Mouse (Mus musculus): ENCODE data around the gene Slc25a44. TPM values are rescaled to one million over a fixed set of nuclear protein-coding genes. Genes with fewer than 3 reads are reported as not detected.

The Slc25a44 gene
- 13.5 and 14.7 TPM in 2 replicates for polyA plus RNA-seq (2011; ENCODE audit: insufficient read depth, insufficient read length, low read depth, missing spikeins)

DNA sequence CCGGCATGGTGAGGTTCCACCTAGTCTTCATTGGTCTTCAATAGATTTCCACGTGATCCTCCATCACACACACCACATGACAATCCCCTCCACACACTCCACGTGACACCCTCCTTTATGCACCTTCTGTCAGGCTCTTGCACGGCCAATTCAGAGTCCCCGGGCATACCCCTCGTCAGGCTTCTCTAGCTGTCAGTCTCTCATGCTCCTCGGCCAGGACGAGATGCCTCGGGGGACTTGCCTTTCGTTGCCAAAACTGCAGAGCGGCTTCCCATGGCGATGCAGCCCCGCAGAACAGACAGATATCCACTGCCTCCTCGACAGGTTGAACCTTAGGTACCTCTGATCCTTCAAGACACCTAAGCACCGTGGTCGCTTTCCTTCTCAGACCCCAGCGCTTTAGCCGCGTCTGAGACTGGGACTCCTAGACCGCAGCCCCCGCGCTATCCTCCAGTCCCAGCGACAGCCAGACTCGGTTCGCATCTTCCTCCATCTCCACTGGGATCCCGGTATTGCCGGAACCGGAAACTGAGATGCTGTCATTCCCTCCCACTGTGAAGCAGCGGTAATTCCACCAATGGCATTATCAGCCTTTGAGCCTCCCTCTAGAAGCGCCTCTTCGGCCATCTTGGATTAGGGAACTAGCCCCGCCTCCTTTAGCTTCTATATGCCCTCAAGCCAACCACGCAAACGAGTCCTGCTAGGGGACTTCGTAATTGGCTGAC, at the start of gene Slc25a44:
Gene Slc25a44 (minus strand): TSS at position 535 of the 725 bp plus-strand sequence.
- peak within 1 kb of the TSS; percentile 83 for H3K4me3 ChIP-seq (ENCODE audit: low read depth, low read length)
- H3K9ac ChIP-seq (ENCODE audit: low read depth, poor library complexity, severe bottlenecking): peak within 1 kb of the TSS; percentile 38
- H3K9me3 ChIP-seq (replicated peaks; ENCODE audit: control insufficient read depth, insufficient read depth, low read length, poor library complexity, severe bottlenecking): no peaks in the 10 kb centered on the region
- H3K27me3 ChIP-seq (ENCODE audit: control insufficient read depth, insufficient read depth, low read length, poor library complexity, severe bottlenecking): no peaks in the 10 kb centered on the region
- no peaks in the 10 kb centered on the region for H3K4me1 ChIP-seq (ENCODE audit: control insufficient read depth, insufficient read depth, low read length)
- no peaks in the 10 kb centered on the region for H3K36me3 ChIP-seq (ENCODE audit: control insufficient read depth, insufficient read depth, low read length, poor library complexity, severe bottlenecking)
- H3K27ac ChIP-seq (ENCODE audit: insufficient read depth, low read length): no peak within 1 kb of the TSS
- TF ChIP-seq CTCF (IDR thresholded peaks at IDR 0.05; ENCODE audit: low read depth, low read length) (no peak), POLR2A (IDR thresholded peaks at IDR 0.05; ENCODE audit: insufficient read depth, low read length) (no peak)

DNA sequence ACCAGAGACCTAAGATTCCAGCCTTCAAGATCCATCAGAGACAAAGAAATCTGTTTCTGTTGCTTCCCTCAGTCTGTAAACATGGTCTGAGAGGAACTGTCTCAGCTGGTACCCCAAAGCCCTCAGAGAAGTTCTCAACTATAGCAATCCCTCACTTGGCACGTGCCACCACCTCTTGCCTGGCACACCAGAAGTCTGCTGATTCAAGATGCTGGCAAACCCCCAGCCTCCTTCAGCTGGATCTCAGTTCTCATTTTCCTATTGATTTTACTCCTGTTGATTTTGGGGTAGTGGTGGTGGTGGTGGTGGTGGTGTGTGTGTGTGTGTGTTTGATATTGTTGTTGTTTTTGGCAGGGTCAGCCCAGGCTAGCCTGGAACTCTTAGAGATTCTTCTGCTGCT, 48.6 kb upstream of the Slc25a44 start:
- TF ChIP-seq POLR2A (IDR thresholded peaks at IDR 0.05; ENCODE audit: insufficient read depth, low read length): no peak
- TF ChIP-seq EP300 (IDR thresholded peaks at IDR 0.05; ENCODE audit: insufficient read depth, low read depth, low read length): no peak
- TF ChIP-seq CTCF (IDR thresholded peaks at IDR 0.05; ENCODE audit: low read depth, low read length): no peak
- H3K9me3 ChIP-seq (replicated peaks; ENCODE audit: control insufficient read depth, insufficient read depth, low read length, poor library complexity, severe bottlenecking): no peaks in the 10 kb centered on the region
- H3K36me3 ChIP-seq (ENCODE audit: control insufficient read depth, insufficient read depth, low read length, poor library complexity, severe bottlenecking): no peaks in the 10 kb centered on the region
- no peaks in the 10 kb centered on the region for H3K27me3 ChIP-seq (ENCODE audit: control insufficient read depth, insufficient read depth, low read length, poor library complexity, severe bottlenecking)
- no peak overlapping the region for H3K27ac ChIP-seq (ENCODE audit: insufficient read depth, low read length)
- H3K4me3 ChIP-seq (ENCODE audit: low read depth, low read length): no peak overlapping the region
- H3K9ac ChIP-seq (ENCODE audit: low read depth, poor library complexity, severe bottlenecking): no peak overlapping the region
- H3K4me1 ChIP-seq (ENCODE audit: control insufficient read depth, insufficient read depth, low read length): no peaks in the 10 kb centered on the region

DNA sequence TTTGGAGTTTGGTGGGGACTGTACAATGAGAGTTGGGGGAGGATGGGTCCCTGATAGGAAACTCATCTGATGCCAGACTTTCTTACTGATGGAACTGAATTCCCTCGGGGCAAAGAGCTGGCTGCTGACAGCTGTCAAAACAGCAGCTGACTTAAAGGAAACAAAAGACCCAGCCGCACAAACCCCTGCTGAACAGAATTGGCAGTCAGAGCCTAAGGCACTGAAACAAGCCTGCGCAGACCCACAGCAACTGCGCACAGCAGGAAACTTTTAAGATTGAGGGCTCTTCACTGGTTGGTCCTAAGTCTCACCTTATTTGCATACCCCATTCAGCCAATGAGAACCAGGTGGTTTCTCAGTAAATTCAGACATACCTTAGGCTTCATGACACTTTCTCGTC, 48.1 kb upstream of the Slc25a44 start:
- H3K9ac ChIP-seq (ENCODE audit: low read depth, poor library complexity, severe bottlenecking): no peak overlapping the region
- H3K4me3 ChIP-seq (ENCODE audit: low read depth, low read length): no peak overlapping the region
- no peaks in the 10 kb centered on the region for H3K9me3 ChIP-seq (replicated peaks; ENCODE audit: control insufficient read depth, insufficient read depth, low read length, poor library complexity, severe bottlenecking)
- H3K27ac ChIP-seq (ENCODE audit: insufficient read depth, low read length): no peak overlapping the region
- no peaks in the 10 kb centered on the region for H3K36me3 ChIP-seq (ENCODE audit: control insufficient read depth, insufficient read depth, low read length, poor library complexity, severe bottlenecking)
- H3K4me1 ChIP-seq (ENCODE audit: control insufficient read depth, insufficient read depth, low read length): no peaks in the 10 kb centered on the region
- TF ChIP-seq POLR2A (IDR thresholded peaks at IDR 0.05; ENCODE audit: insufficient read depth, low read length): no peak
- no peak for TF ChIP-seq EP300 (IDR thresholded peaks at IDR 0.05; ENCODE audit: insufficient read depth, low read depth, low read length)
- no peak for TF ChIP-seq CTCF (IDR thresholded peaks at IDR 0.05; ENCODE audit: low read depth, low read length)
- H3K27me3 ChIP-seq (ENCODE audit: control insufficient read depth, insufficient read depth, low read length, poor library complexity, severe bottlenecking): no peaks in the 10 kb centered on the region

DNA sequence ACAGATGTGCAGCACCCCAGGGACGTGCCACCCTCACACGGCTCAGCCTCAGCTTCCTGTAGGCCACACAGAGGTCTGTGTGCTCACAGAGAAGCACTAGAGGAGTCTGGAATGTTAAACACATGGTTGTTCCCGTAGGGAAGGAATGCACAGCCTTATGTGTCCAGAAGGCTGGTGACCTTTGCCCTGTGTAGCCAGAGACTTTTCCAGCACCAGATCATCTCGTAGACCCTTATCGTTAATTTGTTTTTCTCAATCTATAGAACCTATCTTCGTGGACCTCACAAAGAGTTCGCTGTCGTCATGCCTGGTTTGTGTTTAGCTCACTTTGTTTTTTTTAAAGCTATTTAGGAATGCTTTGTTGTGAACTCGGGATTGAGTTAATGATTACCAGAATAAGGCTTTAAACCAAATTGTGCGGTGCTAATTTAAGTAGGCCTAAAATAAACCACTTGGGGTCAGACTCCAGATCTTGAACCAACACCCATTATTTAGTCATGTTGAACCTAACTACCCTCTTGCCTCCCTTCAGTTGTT, 46.1 kb upstream of the Slc25a44 start:
- no peaks in the 10 kb centered on the region for H3K9me3 ChIP-seq (replicated peaks; ENCODE audit: control insufficient read depth, insufficient read depth, low read length, poor library complexity, severe bottlenecking)
- H3K27me3 ChIP-seq (ENCODE audit: control insufficient read depth, insufficient read depth, low read length, poor library complexity, severe bottlenecking): no peaks in the 10 kb centered on the region
- H3K36me3 ChIP-seq (ENCODE audit: control insufficient read depth, insufficient read depth, low read length, poor library complexity, severe bottlenecking): no peaks in the 10 kb centered on the region
- H3K9ac ChIP-seq (ENCODE audit: low read depth, poor library complexity, severe bottlenecking): no peak overlapping the region
- no peak overlapping the region for H3K4me3 ChIP-seq (ENCODE audit: low read depth, low read length)
- H3K4me1 ChIP-seq (ENCODE audit: control insufficient read depth, insufficient read depth, low read length): no peaks in the 10 kb centered on the region
- TF ChIP-seq CTCF (IDR thresholded peaks at IDR 0.05; ENCODE audit: low read depth, low read length): no peak
- no peak for TF ChIP-seq EP300 (IDR thresholded peaks at IDR 0.05; ENCODE audit: insufficient read depth, low read depth, low read length)
- no peak for TF ChIP-seq POLR2A (IDR thresholded peaks at IDR 0.05; ENCODE audit: insufficient read depth, low read length)
- H3K27ac ChIP-seq (ENCODE audit: insufficient read depth, low read length): no peak overlapping the region

DNA sequence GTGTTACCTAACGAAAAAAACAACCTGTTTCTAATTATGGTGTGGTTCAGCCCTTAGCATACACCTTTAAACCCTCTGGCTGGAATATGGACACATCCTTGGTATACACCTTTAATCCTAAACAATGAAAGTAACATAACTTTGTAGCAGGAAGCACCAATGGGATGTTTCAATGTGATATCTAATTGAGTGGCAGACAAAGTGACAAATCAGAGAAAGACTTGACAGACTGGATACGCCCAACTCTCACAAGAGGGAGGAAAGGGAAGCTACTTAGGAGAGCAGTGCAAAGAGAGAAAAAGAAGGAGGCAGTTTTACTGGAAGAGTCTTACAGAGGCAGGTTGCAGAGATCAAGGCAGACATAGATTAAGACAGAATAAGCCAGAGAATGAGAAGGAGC, 44.5 kb upstream of the Slc25a44 start:
- no peak for TF ChIP-seq CTCF (IDR thresholded peaks at IDR 0.05; ENCODE audit: low read depth, low read length)
- no peak for TF ChIP-seq EP300 (IDR thresholded peaks at IDR 0.05; ENCODE audit: insufficient read depth, low read depth, low read length)
- TF ChIP-seq POLR2A (IDR thresholded peaks at IDR 0.05; ENCODE audit: insufficient read depth, low read length): no peak
- H3K36me3 ChIP-seq (ENCODE audit: control insufficient read depth, insufficient read depth, low read length, poor library complexity, severe bottlenecking): no peaks in the 10 kb centered on the region
- H3K27me3 ChIP-seq (ENCODE audit: control insufficient read depth, insufficient read depth, low read length, poor library complexity, severe bottlenecking): no peaks in the 10 kb centered on the region
- no peak overlapping the region for H3K4me3 ChIP-seq (ENCODE audit: low read depth, low read length)
- H3K9me3 ChIP-seq (replicated peaks; ENCODE audit: control insufficient read depth, insufficient read depth, low read length, poor library complexity, severe bottlenecking): no peaks in the 10 kb centered on the region
- H3K27ac ChIP-seq (ENCODE audit: insufficient read depth, low read length): no peak overlapping the region
- no peaks in the 10 kb centered on the region for H3K4me1 ChIP-seq (ENCODE audit: control insufficient read depth, insufficient read depth, low read length)
- no peak overlapping the region for H3K9ac ChIP-seq (ENCODE audit: low read depth, poor library complexity, severe bottlenecking)

DNA sequence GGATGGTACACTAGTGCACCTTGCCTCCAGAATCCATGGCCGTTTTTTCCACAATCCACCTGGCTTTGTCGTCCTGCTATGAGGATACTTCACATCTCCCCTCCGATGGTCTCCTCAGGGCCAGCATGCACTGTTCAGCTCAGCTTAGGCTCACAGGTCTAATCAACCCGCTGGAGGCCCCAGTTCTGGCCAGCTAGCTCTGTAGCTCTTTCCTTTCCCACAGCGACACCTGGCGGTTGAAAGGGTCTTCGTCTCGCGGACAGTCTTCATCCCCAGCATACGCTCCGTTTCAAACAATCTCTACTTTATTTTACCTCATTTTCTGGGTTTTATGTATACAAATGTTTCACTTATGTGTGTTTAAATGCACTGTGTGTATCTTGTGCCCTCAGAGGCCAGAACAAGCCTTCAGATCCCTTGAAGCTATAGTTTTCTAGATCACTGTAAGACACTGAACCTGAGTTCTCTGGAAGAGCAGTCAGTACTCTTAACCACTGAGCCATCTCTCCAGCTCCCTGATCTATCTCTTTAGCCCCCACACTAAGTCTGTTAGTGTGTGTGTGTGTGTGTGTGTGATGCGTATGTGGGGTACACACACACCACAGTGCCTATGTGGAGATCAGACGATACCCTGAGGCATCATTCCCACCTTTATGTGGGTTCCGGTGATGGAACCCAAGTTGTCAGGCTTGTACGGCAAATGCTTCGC, 42.3 kb upstream of the Slc25a44 start:
- no peaks in the 10 kb centered on the region for H3K9me3 ChIP-seq (replicated peaks; ENCODE audit: control insufficient read depth, insufficient read depth, low read length, poor library complexity, severe bottlenecking)
- H3K36me3 ChIP-seq (ENCODE audit: control insufficient read depth, insufficient read depth, low read length, poor library complexity, severe bottlenecking): no peaks in the 10 kb centered on the region
- no peaks in the 10 kb centered on the region for H3K27me3 ChIP-seq (ENCODE audit: control insufficient read depth, insufficient read depth, low read length, poor library complexity, severe bottlenecking)
- no peak overlapping the region for H3K27ac ChIP-seq (ENCODE audit: insufficient read depth, low read length)
- no peak overlapping the region for H3K4me3 ChIP-seq (ENCODE audit: low read depth, low read length)
- no peaks in the 10 kb centered on the region for H3K4me1 ChIP-seq (ENCODE audit: control insufficient read depth, insufficient read depth, low read length)
- no peak overlapping the region for H3K9ac ChIP-seq (ENCODE audit: low read depth, poor library complexity, severe bottlenecking)
- TF ChIP-seq CTCF (IDR thresholded peaks at IDR 0.05; ENCODE audit: low read depth, low read length) (peak; percentile 95), EP300 (IDR thresholded peaks at IDR 0.05; ENCODE audit: insufficient read depth, low read depth, low read length) (no peak)

All from ES-Bruce4 (cell line).